Comparison of ENCODE assay signal across 22 mouse cellular contexts in the genomic region with DNA sequence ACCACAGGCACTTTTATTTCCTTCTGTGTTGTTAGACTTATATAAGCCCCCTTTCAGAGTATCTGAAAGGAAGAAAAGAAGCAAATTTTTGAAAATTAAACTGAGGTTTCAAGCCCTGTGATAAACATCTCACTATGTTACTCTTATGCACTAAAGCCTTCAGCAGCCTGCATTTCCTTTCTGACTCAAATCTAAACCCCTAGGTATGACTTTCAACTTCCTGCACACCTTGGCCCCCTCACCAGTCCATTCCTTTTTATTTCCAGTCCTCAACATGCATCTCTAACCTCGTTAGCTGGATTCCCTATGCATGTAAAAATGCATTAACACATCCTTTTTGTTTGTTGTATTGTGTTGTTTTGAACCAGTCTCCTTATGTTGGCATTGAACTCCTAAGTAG.
DNase-seq lines count a peak whose midpoint lies in the region; ATAC-seq and TF ChIP-seq lines count a peak whose summit lies in the region.
"Had no signal": no experiment of that assay in that cellular context is flagged by ENCODE, and none has a peak within 500 bp of the region (broad histone marks: within the 10 kb centered on the region; RNA-seq: fewer than 3 reads in every experiment).

No protein-coding gene starts in this region.

- no peak for TF ChIP-seq CTCF in left cerebral cortex, adult 2 months (IDR thresholded peaks at IDR 0.05)

- H3K4me3 ChIP-seq in left cerebral cortex, adult 2 months = no peak overlapping the region
- H3K4me3 ChIP-seq: embryonic facial prominence, embryonic 10.5 days; embryonic facial prominence, embryonic 12.5 days; forebrain, embryonic 13.5 days; forebrain, embryonic 15.5 days had no signal

- peak; percentile 37 for DNase-seq in CD4-positive helper T cell, adult 2 months (ENCODE audit: low read depth, low spot score)
- DNase-seq in spleen, adult 18-20 months = no peak
- DNase-seq in layer of hippocampus, adult 18-20 months (ENCODE audit: low spot score in 2 of 2) = no peak
- no peak for DNase-seq in left cerebral cortex, adult 2 months (ENCODE audit: extremely low spot score in 1 of 2, low spot score in 2 of 2)
- DNase-seq: adrenal gland, adult 2 months; adrenal gland, postnatal 10 days; adrenal gland, postnatal 25 days; B cell, adult 2 months; cerebellum, adult 11 months; cerebellum, adult 18-20 months; cerebellum, adult 8-10 months; cerebellum, adult 9-11 months; cerebellum, postnatal 14 days; cerebellum, postnatal 36 days had no signal

- no peak overlapping the region for H3K27ac ChIP-seq in left cerebral cortex, adult 2 months
- H3K27ac ChIP-seq: embryonic facial prominence, embryonic 10.5 days; embryonic facial prominence, embryonic 12.5 days; forebrain, embryonic 13.5 days; forebrain, embryonic 15.5 days had no signal

- intact Hi-C loops in left cerebral cortex, adult 2 months (cut with DNase I) = no loop called here

- peak; percentile 56 for ATAC-seq in CD4-positive, CD25-positive, alpha-beta regulatory T cell, adult 4 months
- ATAC-seq in activated CD4-positive, CD25-positive, alpha-beta regulatory T cell, adult 4 months = peak; percentile 40
- ATAC-seq in inflammation-experienced regulatory T-cells, adult 6 months = peak; percentile 46
- ATAC-seq: forebrain, embryonic 13.5 days; forebrain, embryonic 15.5 days; Patski had no signal
